Mouse (Mus musculus) limb, embryonic 10.5 days (tissue): ENCODE measurements around the gene St6gal1. TPM values are rescaled to one million over a fixed set of nuclear protein-coding genes. Genes with fewer than 3 reads are reported as not detected.

Experiments used
- DNase-seq: peaks from one replicate; pipeline ENCODE4 v3.0.0-alpha.2; 2017; ENCODE audit warnings: low spot score
- H3K27ac ChIP-seq: fragments of 300-500 bp; sonication (generic); 2 replicates; pipeline ENCODE4 v1.5.1; 2016; ENCODE audit warnings: mild to moderate bottlenecking
- H3K27me3 ChIP-seq: fragments of 300-500 bp; sonication (generic); 2 replicates; pipeline ENCODE4 v1.6.1; 2016; ENCODE audit warnings: low read depth, mild to moderate bottlenecking; ENCODE audit not compliant: poor library complexity, severe bottlenecking
- H3K36me3 ChIP-seq: fragments of 300-500 bp; sonication (generic); 2 replicates; pipeline ENCODE4 v1.6.1; 2016; ENCODE audit warnings: mild to moderate bottlenecking, moderate library complexity
- H3K4me1 ChIP-seq: fragments of 300-500 bp; sonication (generic); 2 replicates; pipeline ENCODE4 v1.6.1; 2016
- H3K4me3 ChIP-seq: fragments of 300-500 bp; sonication (generic); 2 replicates; pipeline ENCODE4 v1.5.1; 2016; ENCODE audit warnings: mild to moderate bottlenecking, moderate library complexity
- H3K9me3 ChIP-seq: fragments of 300-500 bp; sonication (generic); replicated peaks from 2 replicates; pipeline ENCODE4 v1.6.1; 2016; ENCODE audit warnings: mild to moderate bottlenecking
- WGBS: fragments of 180-500 bp; shearing (Covaris S2); methylation state at CpG from one replicate; pipeline ENCODE4 v1.1.7; 2016; 5-methylcytosine and 5-hydroxymethylcytosine counted together
- polyA plus RNA-seq: library from polyadenylated mRNA; unstranded; fragments of >200 nt; fragmentation: Nextera tagmentation; extraction: Ambion mirVana; gene quantifications from 2 replicates; pipeline ENCODE4 v1.2.1, GENCODE M21; 2016

Gene St6gal1
- polyA plus RNA-seq, 1 experiment from 2014 or later = 26.7 TPM

GRCm38 (mm10) chr16:23287312-23288040 lies 62.9 kb downstream of the St6gal1 start:
- Histone ChIP-seq H3K4me3 (no peak overlapping the region), H3K27ac (no peak overlapping the region), H3K27me3 (no peaks in the 10 kb centered on the region), H3K36me3 (peaks cover 26% of the 10 kb centered on the region), H3K9me3 (no peaks in the 10 kb centered on the region), H3K4me1 (peaks cover 7% of the 10 kb centered on the region; the same call in 1 of the 2 replicates)
- WGBS = 95% methylated on average over 10 of the region's 10 CpGs
- DNase-seq = no peak

- Histone ChIP-seq H3K4me1 (peaks cover 5% of the 10 kb centered on the region; the same call in 1 of the 2 replicates), H3K36me3 (peaks cover 20% of the 10 kb centered on the region), H3K27ac (no peak overlapping the region), H3K27me3 (no peaks in the 10 kb centered on the region), H3K4me3 (no peak overlapping the region), H3K9me3 (no peaks in the 10 kb centered on the region)
- DNase-seq = no peak
- 96% methylated on average over 9 of the region's 9 CpGs for WGBS
Measured at GRCm38 (mm10) chr16:23288103-23288502, 63.6 kb downstream of the St6gal1 start.

GRCm38 (mm10) chr16:23289424-23289823 lies 64.9 kb downstream of the St6gal1 start:
- Histone ChIP-seq H3K4me1 (no peaks in the 10 kb centered on the region), H3K9me3 (no peaks in the 10 kb centered on the region), H3K27me3 (no peaks in the 10 kb centered on the region), H3K27ac (no peak overlapping the region), H3K36me3 (peaks cover 18% of the 10 kb centered on the region), H3K4me3 (no peak overlapping the region)
- no peak for DNase-seq
- WGBS = 98% methylated on average over 6 of the region's 6 CpGs

- no peak overlapping the region for H3K27ac ChIP-seq
- WGBS = 93% methylated on average over 9 of the region's 9 CpGs
- H3K27me3 ChIP-seq = no peaks in the 10 kb centered on the region
- H3K9me3 ChIP-seq = no peaks in the 10 kb centered on the region
- DNase-seq = no peak
- H3K4me3 ChIP-seq = no peak overlapping the region
- H3K36me3 ChIP-seq = peaks cover 16% of the 10 kb centered on the region
- no peaks in the 10 kb centered on the region for H3K4me1 ChIP-seq
Measured at GRCm38 (mm10) chr16:23290171-23290570, 65.6 kb downstream of the St6gal1 start.

- no peak for DNase-seq
- WGBS = 89% methylated on average over 5 of the region's 5 CpGs
- peaks cover 16% of the 10 kb centered on the region for H3K36me3 ChIP-seq
Measured at GRCm38 (mm10) chr16:23291521-23291920, 67.0 kb downstream of the St6gal1 start.

GRCm38 (mm10) chr16:23294236-23294635 lies 69.7 kb downstream of the St6gal1 start:
- Histone ChIP-seq H3K9me3 (no peaks in the 10 kb centered on the region), H3K27ac (no peak overlapping the region), H3K27me3 (no peaks in the 10 kb centered on the region), H3K4me1 (no peaks in the 10 kb centered on the region), H3K36me3 (peaks cover 6% of the 10 kb centered on the region; the same call in 1 of the 2 replicates), H3K4me3 (no peak overlapping the region)
- DNase-seq = no peak
- 78% methylated on average over 3 of the region's 3 CpGs for WGBS

More at GRCm38 (mm10) chr16:23291521-23291920, 67.0 kb downstream of the St6gal1 start:
- Histone ChIP-seq H3K4me1 (no peaks in the 10 kb centered on the region), H3K4me3 (no peak overlapping the region), H3K27me3 (no peaks in the 10 kb centered on the region), H3K27ac (no peak overlapping the region), H3K9me3 (no peaks in the 10 kb centered on the region)

GRCm38 (mm10) chr16:23294747-23295146 lies 70.2 kb downstream of the St6gal1 start:
- no peaks in the 10 kb centered on the region for H3K4me1 ChIP-seq
- H3K27ac ChIP-seq = no peak overlapping the region
- no peaks in the 10 kb centered on the region for H3K27me3 ChIP-seq
- no peaks in the 10 kb centered on the region for H3K9me3 ChIP-seq
- H3K4me3 ChIP-seq = no peak overlapping the region
- DNase-seq = no peak
- WGBS = 97% methylated on average over 6 of the region's 6 CpGs
- H3K36me3 ChIP-seq = peaks cover 6% of the 10 kb centered on the region; the same call in 1 of the 2 replicates

- no peak for DNase-seq
- WGBS = 92% methylated on average over 5 of the region's 5 CpGs
Measured at GRCm38 (mm10) chr16:23295720-23296119, 71.2 kb downstream of the St6gal1 start.

GRCm38 (mm10) chr16:23296721-23297120 lies 72.2 kb downstream of the St6gal1 start:
- H3K4me3 ChIP-seq = no peak overlapping the region
- no peak overlapping the region for H3K27ac ChIP-seq
- no peaks in the 10 kb centered on the region for H3K27me3 ChIP-seq
- WGBS = 95% methylated on average over 3 of the region's 3 CpGs
- no peaks in the 10 kb centered on the region for H3K9me3 ChIP-seq
- no peaks in the 10 kb centered on the region for H3K4me1 ChIP-seq
- no peak for DNase-seq
- peaks cover 6% of the 10 kb centered on the region; the same call in 1 of the 2 replicates for H3K36me3 ChIP-seq

More at GRCm38 (mm10) chr16:23295720-23296119, 71.2 kb downstream of the St6gal1 start:
- H3K27me3 ChIP-seq = no peaks in the 10 kb centered on the region
- H3K36me3 ChIP-seq = peaks cover 6% of the 10 kb centered on the region; the same call in 1 of the 2 replicates
- no peak overlapping the region for H3K27ac ChIP-seq
- H3K9me3 ChIP-seq = no peaks in the 10 kb centered on the region
- H3K4me1 ChIP-seq = no peaks in the 10 kb centered on the region
- H3K4me3 ChIP-seq = no peak overlapping the region

GRCm38 (mm10) chr16:23298441-23298840 lies 73.9 kb downstream of the St6gal1 start:
- no peaks in the 10 kb centered on the region for H3K27me3 ChIP-seq
- H3K27ac ChIP-seq = no peak overlapping the region
- H3K4me1 ChIP-seq = peaks cover 4% of the 10 kb centered on the region; the same call in 1 of the 2 replicates
- H3K9me3 ChIP-seq = no peaks in the 10 kb centered on the region
- 86% methylated on average over 3 of the region's 3 CpGs for WGBS
- no peak overlapping the region for H3K4me3 ChIP-seq
- no peak for DNase-seq
- peaks cover 7% of the 10 kb centered on the region for H3K36me3 ChIP-seq

- H3K4me1 ChIP-seq = peaks cover 4% of the 10 kb centered on the region; the same call in 1 of the 2 replicates
- no peak overlapping the region for H3K27ac ChIP-seq
- no peak for DNase-seq
- H3K36me3 ChIP-seq = peaks cover 10% of the 10 kb centered on the region
- H3K27me3 ChIP-seq = no peaks in the 10 kb centered on the region
- WGBS = 91% methylated on average over 3 of the region's 3 CpGs
- H3K9me3 ChIP-seq = no peaks in the 10 kb centered on the region
- H3K4me3 ChIP-seq = no peak overlapping the region
Measured at GRCm38 (mm10) chr16:23298911-23299310, 74.4 kb downstream of the St6gal1 start.

- peaks cover 10% of the 10 kb centered on the region for H3K36me3 ChIP-seq
- H3K9me3 ChIP-seq = no peaks in the 10 kb centered on the region
- H3K27me3 ChIP-seq = no peaks in the 10 kb centered on the region
- WGBS = 89% methylated on average over 7 of the region's 7 CpGs
- DNase-seq = no peak
- no peak overlapping the region for H3K4me3 ChIP-seq
- H3K27ac ChIP-seq = no peak overlapping the region
- peaks cover 4% of the 10 kb centered on the region; the same call in 1 of the 2 replicates for H3K4me1 ChIP-seq
Measured at GRCm38 (mm10) chr16:23299904-23300740, 75.6 kb downstream of the St6gal1 start.

GRCm38 (mm10) chr16:23301762-23302161 lies 77.2 kb downstream of the St6gal1 start:
- WGBS = 91% methylated on average over 7 of the region's 7 CpGs

More at GRCm38 (mm10) chr16:23301762-23302161, 77.2 kb downstream of the St6gal1 start:
- Histone ChIP-seq H3K4me3 (no peak overlapping the region), H3K36me3 (peaks cover 21% of the 10 kb centered on the region), H3K27ac (no peak overlapping the region), H3K9me3 (no peaks in the 10 kb centered on the region), H3K27me3 (no peaks in the 10 kb centered on the region), H3K4me1 (peaks cover 4% of the 10 kb centered on the region; the same call in 1 of the 2 replicates)
- no peak for DNase-seq
